8 mouse cellular contexts compared by ENCODE assay signal in the genomic region with DNA sequence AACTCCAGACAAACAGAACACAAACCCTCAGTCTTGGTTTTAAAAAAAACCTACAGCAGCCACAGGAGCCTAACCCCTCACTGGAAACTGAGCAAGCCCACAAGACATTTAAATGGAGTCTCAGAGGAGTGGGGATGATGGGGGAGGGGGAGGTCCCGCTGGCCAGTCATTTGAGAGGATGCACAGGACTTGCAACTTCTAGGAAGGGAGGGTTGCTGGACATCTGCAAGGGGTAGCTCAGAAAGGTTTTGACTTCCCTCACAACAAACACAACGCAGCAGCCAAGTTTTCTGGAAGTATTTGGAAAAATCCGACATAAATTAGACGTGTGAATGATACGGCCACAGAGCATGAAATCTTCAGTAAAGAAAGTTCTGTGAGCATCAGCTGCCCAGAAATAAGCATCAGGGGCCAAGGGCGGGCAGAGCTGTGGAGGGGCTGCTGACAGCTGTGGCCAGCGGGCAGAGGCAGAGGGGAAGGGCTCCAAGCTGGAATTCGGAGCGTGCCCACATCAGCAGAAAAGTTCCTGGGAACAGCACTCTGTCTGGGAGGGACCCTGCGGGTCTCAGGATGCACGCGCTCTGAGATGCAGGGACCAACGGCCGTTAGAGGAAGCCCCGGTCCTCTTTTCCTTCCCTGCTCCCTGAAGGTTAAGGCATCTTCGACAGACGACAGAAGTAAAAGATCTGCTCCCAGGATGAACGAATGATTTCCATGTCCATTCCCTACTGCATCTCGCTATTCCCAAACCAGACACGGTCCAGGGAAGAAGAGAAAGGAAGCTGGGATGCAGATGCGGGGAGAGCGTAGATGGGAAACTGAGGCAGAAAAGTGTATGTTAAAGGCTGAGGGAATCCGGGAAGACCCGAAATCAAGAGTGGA. TPM values are rescaled to one million over a fixed set of nuclear protein-coding genes. Genes with fewer than 3 reads are reported as not detected.
DNase-seq lines count a peak whose midpoint lies in the region; ATAC-seq and TF ChIP-seq lines count a peak whose summit lies in the region.

No protein-coding gene starts in this region.

- no peaks in the 10 kb centered on the region for H3K27me3 ChIP-seq in limb, embryonic 14.5 days (ENCODE audit: control insufficient read depth, insufficient read depth, low read length)
- H3K27me3 ChIP-seq in neural tube, embryonic 12.5 days (replicated peaks) = no peaks in the 10 kb centered on the region; the same call in 1 of the 2 replicates

- H3K9me3 ChIP-seq in limb, embryonic 14.5 days (ENCODE audit: control insufficient read depth, low read length) = no peaks in the 10 kb centered on the region
- no peaks in the 10 kb centered on the region for H3K9me3 ChIP-seq in neural tube, embryonic 12.5 days

- peak overlapping the region; percentile 75 for H3K4me2 ChIP-seq in limb, embryonic 14.5 days (replicated peaks; ENCODE audit: low read depth, low read length, severe bottlenecking)
- H3K4me2 ChIP-seq in neural tube, embryonic 12.5 days (replicated peaks) = peak overlapping the region; percentile 81

- peak overlapping the region; percentile 63 for H3K4me3 ChIP-seq in limb, embryonic 14.5 days (replicated peaks; ENCODE audit: low read length)
- peak overlapping the region; percentile 88 for H3K4me3 ChIP-seq in neural tube, embryonic 12.5 days

- H3K9ac ChIP-seq in limb, embryonic 14.5 days (ENCODE audit: low read depth, low read length, severe bottlenecking) = peak overlapping the region; percentile 89
- H3K9ac ChIP-seq in neural tube, embryonic 12.5 days = peak overlapping the region; percentile 93

- intact Hi-C loops in heart, postnatal 10 days (cut with DNase I) = loop anchor here (5.0 kb wide), 1 partner anchor 107 kb away; no protein-coding TSS in a partner anchor

- peak; percentile 13 for DNase-seq in CD4-positive, CD25-positive, alpha-beta regulatory T cell, adult 2 months (ENCODE audit: low read depth, low spot score)
- DNase-seq in right cerebral cortex, postnatal 10 days (ENCODE audit: low spot score in 2 of 2) = peak; percentile 37 to 38
- DNase-seq in right cerebral cortex, postnatal 36 days (ENCODE audit: low spot score in 2 of 2) = no peak
- peak; percentile 16 to 54 for DNase-seq in heart, postnatal 10 days
- peak; percentile 58 for DNase-seq in limb, embryonic 14.5 days (ENCODE audit: low spot score)

- under 1% methylated on average over 24 of the region's 24 CpGs for WGBS in limb, embryonic 14.5 days
- WGBS in neural tube, embryonic 12.5 days = under 1% methylated on average over 24 of the region's 24 CpGs

- peaks cover 36% of the 10 kb centered on the region for H3K4me1 ChIP-seq in limb, embryonic 14.5 days (ENCODE audit: control insufficient read depth, insufficient read depth, low read length)
- H3K4me1 ChIP-seq in neural tube, embryonic 12.5 days = peaks cover 20% of the 10 kb centered on the region

- ATAC-seq in CD4-positive, CD25-positive, alpha-beta regulatory T cell, adult 4 months = no peak
- ATAC-seq in limb, embryonic 14.5 days (ENCODE audit: low FRiP score, low read depth) = peak; percentile 42
- ATAC-seq in neural tube, embryonic 12.5 days (ENCODE audit: low FRiP score, low read depth) = peak; percentile 66
- ATAC-seq in granulocyte monocyte progenitor cell, adult 5-6 weeks (replicated peaks; ENCODE audit: poor library complexity, severe bottlenecking) = no peak

- no peaks in the 10 kb centered on the region for H3K36me3 ChIP-seq in limb, embryonic 14.5 days (ENCODE audit: control insufficient read depth, insufficient read depth, low read length)
- H3K36me3 ChIP-seq in neural tube, embryonic 12.5 days = no peaks in the 10 kb centered on the region

- TF ChIP-seq POLR2A in limb, embryonic 14.5 days (IDR thresholded peaks at IDR 0.05; ENCODE audit: borderline replicate concordance, extremely low read depth, insufficient read depth, insufficient read length) = no peak

- peak overlapping the region; percentile 94 for H3K27ac ChIP-seq in limb, embryonic 14.5 days (replicated peaks; ENCODE audit: low read depth, low read length)
- H3K27ac ChIP-seq in neural tube, embryonic 12.5 days = peak overlapping the region; percentile 70

RNA-seq across cellular contexts. Expression of gene Ldlrad3, which starts 0.9 kb away (rescaled TPM):
- under 1 TPM; 0.29 to 0.31 TPM for polyA plus RNA-seq in CD4-positive, CD25-positive, alpha-beta regulatory T cell, adult 4 months (2017; shearing (Covaris generic))
- total RNA-seq in heart, postnatal 10 days (2021) = 10 to 100 TPM in 1 of 2 experiments, 1 to 10 TPM in 1; 9.2 to 10.3 TPM
- 45.1 and 53.4 TPM in 2 replicates for polyA plus RNA-seq in limb, embryonic 14.5 days (2012; rRNA removed)
- polyA plus RNA-seq in limb, embryonic 14.5 days (2014; fragmentation: Nextera tagmentation; extraction: Ambion mirVana) = 49.7 and 58.0 TPM in 2 replicates
- polyA plus RNA-seq in neural tube, embryonic 12.5 days (2016; fragmentation: Nextera tagmentation; extraction: Ambion mirVana) = 53.1 and 57.9 TPM in 2 replicates
- 21.6 and 25.7 TPM in 2 replicates for total RNA-seq in granulocyte monocyte progenitor cell, adult 5-6 weeks (2014; fragmentation: Nextera tagmentation)
- 30.3 and 30.6 TPM in 2 replicates for total RNA-seq in granulocyte monocyte progenitor cell, adult 5-6 weeks (2017)

Comparison
In these comparisons a context has a peak if more than half of its experiments do, and no peak if none do; other contexts are left out.
1. DNase-seq: peak in CD4-positive, CD25-positive, alpha-beta regulatory T cell, adult 2 months (single experiment), right cerebral cortex, postnatal 10 days (2 of 2), heart, postnatal 10 days (2 of 2) and limb, embryonic 14.5 days (single experiment); none in right cerebral cortex, postnatal 36 days (0 of 2).
2. ATAC-seq: peak in limb, embryonic 14.5 days (single experiment) and neural tube, embryonic 12.5 days (single experiment); none in CD4-positive, CD25-positive, alpha-beta regulatory T cell, adult 4 months (single experiment) and granulocyte monocyte progenitor cell, adult 5-6 weeks (single experiment).
3. RNA of gene Ldlrad3, which starts 0.9 kb away (polyA plus RNA-seq): 53.1 to 57.9 TPM in neural tube, embryonic 12.5 days and 45.1 to 58.0 TPM in limb, embryonic 14.5 days; 0.29 to 0.31 TPM in CD4-positive, CD25-positive, alpha-beta regulatory T cell, adult 4 months; every median in the first group is over 10 times any median in the second.